Mouse (Mus musculus) midbrain, embryonic 15.5 days (tissue): Measurements from ENCODE around the gene Dmwd. TPM values are rescaled to one million over a fixed set of nuclear protein-coding genes. Genes with fewer than 3 reads are reported as not detected.

Source experiments
- ATAC-seq: fragments of 200-750 bp; cut with Nextera tagmentation; replicated peaks from 2 replicates; pipeline ENCODE4 v1.8.0; 2017; ENCODE audit warnings: moderate TSS enrichment
- H3K27ac ChIP-seq: fragments of 300-500 bp; sonication (generic); 2 replicates; pipeline ENCODE4 v1.5.1; 2015; ENCODE audit warnings: mild to moderate bottlenecking, inconsistent platforms
- H3K27me3 ChIP-seq: fragments of 300-500 bp; sonication (generic); replicated peaks from 2 replicates; pipeline ENCODE4 v1.6.1; 2015; ENCODE audit warnings: inconsistent platforms
- H3K36me3 ChIP-seq: fragments of 300-500 bp; sonication (generic); replicated peaks from 2 replicates; pipeline ENCODE4 v1.6.1; 2015; ENCODE audit warnings: inconsistent platforms
- H3K4me1 ChIP-seq: fragments of 300-500 bp; sonication (generic); 2 replicates; pipeline ENCODE4 v1.6.1; 2015; ENCODE audit warnings: inconsistent platforms
- H3K4me2 ChIP-seq: fragments of 300-500 bp; sonication (generic); 2 replicates; pipeline ENCODE4 v1.6.1; 2015; ENCODE audit warnings: inconsistent platforms, mild to moderate bottlenecking, moderate library complexity
- H3K4me3 ChIP-seq: fragments of 300-500 bp; sonication (generic); 2 replicates; pipeline ENCODE4 v1.5.1; 2015; ENCODE audit warnings: mild to moderate bottlenecking, inconsistent platforms
- H3K9ac ChIP-seq: fragments of 300-500 bp; sonication (generic); 2 replicates; pipeline ENCODE4 v1.6.1; 2015; ENCODE audit warnings: mild to moderate bottlenecking, inconsistent platforms
- H3K9me3 ChIP-seq: fragments of 300-500 bp; sonication (generic); 2 replicates; pipeline ENCODE4 v1.6.1; 2016; ENCODE audit warnings: inconsistent platforms
- WGBS: fragments of 180-500 bp; shearing (Covaris S2); methylation state at CpG from one replicate; pipeline ENCODE4 v1.1.7; 2015; ENCODE audit warnings: mixed read lengths; 5-methylcytosine and 5-hydroxymethylcytosine counted together
- polyA plus RNA-seq: library from polyadenylated mRNA; unstranded; fragments of >200 nt; fragmentation: Nextera tagmentation; extraction: Ambion mirVana; gene quantifications from 2 replicates; pipeline ENCODE4 v1.2.1, GENCODE M21; 2015

Dmwd gene
- 34.2 and 40.9 TPM in 2 replicates for polyA plus RNA-seq

GRCm38 (mm10) chr7:19075723-19076585 is at the start of gene Dmwd:
TSS of gene Dmwd (plus strand) at chr7:19076227.
- peak; percentile 98 for ATAC-seq
- peak within 1 kb of the TSS; percentile 93 for H3K4me3 ChIP-seq
- under 1% methylated on average over 80 of the region's 91 CpGs for WGBS

DNA sequence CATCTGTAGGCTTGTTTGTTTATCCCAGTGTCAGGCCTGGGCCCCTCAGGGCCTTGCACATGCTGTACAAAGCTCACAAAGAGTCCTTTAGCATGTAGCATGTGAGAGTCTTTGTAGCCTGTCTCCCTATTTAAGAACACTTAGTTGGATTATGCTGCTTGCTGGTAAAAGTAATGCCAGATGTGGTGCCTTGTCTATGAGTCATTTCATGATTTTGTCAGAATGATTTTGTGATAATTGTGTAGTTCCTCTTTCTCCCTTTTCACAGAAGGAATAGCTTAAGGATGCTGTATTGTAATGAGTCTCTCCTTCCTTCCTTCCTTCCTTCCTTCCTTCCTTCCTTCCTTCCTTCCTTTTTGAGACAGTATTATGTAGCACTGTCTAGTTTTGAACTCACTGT is 48.0 kb upstream of the Dmwd start:
- Histone ChIP-seq H3K4me2 (no peak overlapping the region), H3K9ac (no peak overlapping the region), H3K27ac (no peak overlapping the region), H3K27me3 (peaks cover 8% of the 10 kb centered on the region), H3K4me3 (no peak overlapping the region), H3K4me1 (peaks cover 21% of the 10 kb centered on the region), H3K9me3 (no peaks in the 10 kb centered on the region), H3K36me3 (peaks cover 38% of the 10 kb centered on the region)
- no peak for ATAC-seq

More at GRCm38 (mm10) chr7:19075723-19076585, at the start of gene Dmwd:
- Histone ChIP-seq H3K4me2 (peak within 1 kb of the TSS; percentile 65), H3K27me3 (no peaks in the 10 kb centered on the region), H3K9me3 (no peaks in the 10 kb centered on the region), H3K36me3 (peaks cover 22% of the 10 kb centered on the region), H3K27ac (peak within 1 kb of the TSS; percentile 79), H3K4me1 (peaks cover 23% of the 10 kb centered on the region), H3K9ac (peak within 1 kb of the TSS; percentile 97)

- WGBS = 68% methylated on average over 6 of the region's 6 CpGs
- 0 out of 2 replicates have a peak, but pooled peaks have one; percentile 11 for ATAC-seq
These were observed 46.9 kb upstream of the Dmwd start for GRCm38 (mm10) chr7:19029084-19029653.

GRCm38 (mm10) chr7:19031641-19032040 is 44.4 kb upstream of the Dmwd start:
- H3K4me2 ChIP-seq = no peak overlapping the region
- H3K9ac ChIP-seq = no peak overlapping the region
- no peak overlapping the region for H3K4me3 ChIP-seq
- H3K4me1 ChIP-seq = 0 out of 2 replicates have a peak, but pooled peaks cover 3% of the 10 kb centered on the region
- no peaks in the 10 kb centered on the region for H3K9me3 ChIP-seq
- no peak overlapping the region for H3K27ac ChIP-seq
- H3K36me3 ChIP-seq = peaks cover 52% of the 10 kb centered on the region
- no peaks in the 10 kb centered on the region for H3K27me3 ChIP-seq
- no peak for ATAC-seq
- WGBS = 38% methylated on average over 4 of the region's 4 CpGs

More at GRCm38 (mm10) chr7:19029084-19029653, 46.9 kb upstream of the Dmwd start:
- H3K4me3 ChIP-seq = no peak overlapping the region
- H3K4me2 ChIP-seq = no peak overlapping the region
- H3K9ac ChIP-seq = no peak overlapping the region
- no peak overlapping the region for H3K27ac ChIP-seq
- no peaks in the 10 kb centered on the region for H3K9me3 ChIP-seq
- H3K36me3 ChIP-seq = peaks cover 39% of the 10 kb centered on the region
- no peaks in the 10 kb centered on the region for H3K27me3 ChIP-seq
- peaks cover 21% of the 10 kb centered on the region for H3K4me1 ChIP-seq

DNA sequence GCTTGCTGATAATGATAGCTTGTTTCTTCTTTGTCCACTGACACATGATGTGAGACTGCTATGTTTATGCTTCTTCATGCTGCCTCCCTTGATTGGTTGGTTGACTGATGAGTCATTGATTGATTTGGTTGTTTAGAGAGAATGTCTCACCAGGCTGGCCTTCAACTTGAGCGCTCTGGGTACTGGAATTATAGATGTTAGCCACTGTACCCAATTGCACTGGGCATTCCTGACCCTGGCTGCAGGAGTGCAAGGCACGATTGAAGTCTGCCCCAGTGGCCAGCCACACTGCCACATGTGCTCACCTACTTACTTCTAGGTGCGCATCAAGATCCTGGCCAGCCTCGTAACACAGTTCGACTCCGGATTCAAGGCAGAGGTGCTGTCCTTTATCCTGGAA is 31.4 kb upstream of the Dmwd start:
- no peak overlapping the region for H3K27ac ChIP-seq
- H3K4me1 ChIP-seq = no peaks in the 10 kb centered on the region
- no peak for ATAC-seq
- 98% methylated on average over 6 of the region's 6 CpGs for WGBS
- H3K36me3 ChIP-seq = peaks cover 91% of the 10 kb centered on the region
- no peak overlapping the region for H3K4me3 ChIP-seq
- H3K9me3 ChIP-seq = no peaks in the 10 kb centered on the region
- no peaks in the 10 kb centered on the region for H3K27me3 ChIP-seq
- no peak overlapping the region for H3K4me2 ChIP-seq
- no peak overlapping the region for H3K9ac ChIP-seq

DNA sequence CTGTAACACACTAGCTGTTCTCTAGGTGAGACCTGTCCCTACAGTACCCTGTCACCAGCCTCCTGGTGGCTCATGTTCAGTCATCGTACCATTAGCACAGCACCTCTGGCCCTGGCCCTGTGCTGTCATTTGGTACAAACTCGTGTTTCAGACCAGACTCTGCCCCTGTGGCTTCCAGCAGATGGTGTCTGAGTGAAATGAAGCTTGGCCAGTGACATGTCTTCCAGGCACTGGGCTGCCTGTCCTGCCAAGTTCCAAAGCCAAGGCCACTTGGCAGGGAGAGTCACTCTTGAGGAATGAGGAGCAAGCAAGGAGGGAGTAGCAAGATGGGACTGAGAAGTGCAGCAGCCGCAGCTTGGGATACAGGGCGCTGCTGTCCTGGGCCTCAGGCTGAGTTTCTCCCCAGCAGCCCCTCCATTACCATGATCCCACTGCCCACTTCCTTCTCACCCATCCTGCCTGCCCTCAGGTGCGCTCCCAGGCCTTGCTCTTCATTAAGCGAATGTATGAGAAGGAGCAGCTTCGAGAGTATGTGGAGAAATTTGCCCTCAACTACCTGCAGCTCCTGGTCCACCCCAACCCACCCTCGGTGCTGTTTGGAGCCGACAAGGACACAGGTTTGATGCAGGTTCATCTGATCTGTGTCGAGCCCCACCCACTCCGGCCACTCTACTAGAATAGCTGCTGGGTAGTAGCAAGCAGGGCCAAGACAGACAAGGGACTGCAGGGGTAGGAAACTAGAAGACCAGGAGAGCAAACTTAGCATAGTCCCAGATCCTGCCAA is 29.5 kb upstream of the Dmwd start:
- ATAC-seq = no peak
- no peak overlapping the region for H3K4me3 ChIP-seq
- no peak overlapping the region for H3K27ac ChIP-seq
- no peaks in the 10 kb centered on the region for H3K4me1 ChIP-seq
- H3K36me3 ChIP-seq = peaks cover 82% of the 10 kb centered on the region
- no peaks in the 10 kb centered on the region for H3K9me3 ChIP-seq
- H3K9ac ChIP-seq = no peak overlapping the region
- no peaks in the 10 kb centered on the region for H3K27me3 ChIP-seq
- 94% methylated on average over 11 of the region's 11 CpGs for WGBS
- H3K4me2 ChIP-seq = no peak overlapping the region

DNA sequence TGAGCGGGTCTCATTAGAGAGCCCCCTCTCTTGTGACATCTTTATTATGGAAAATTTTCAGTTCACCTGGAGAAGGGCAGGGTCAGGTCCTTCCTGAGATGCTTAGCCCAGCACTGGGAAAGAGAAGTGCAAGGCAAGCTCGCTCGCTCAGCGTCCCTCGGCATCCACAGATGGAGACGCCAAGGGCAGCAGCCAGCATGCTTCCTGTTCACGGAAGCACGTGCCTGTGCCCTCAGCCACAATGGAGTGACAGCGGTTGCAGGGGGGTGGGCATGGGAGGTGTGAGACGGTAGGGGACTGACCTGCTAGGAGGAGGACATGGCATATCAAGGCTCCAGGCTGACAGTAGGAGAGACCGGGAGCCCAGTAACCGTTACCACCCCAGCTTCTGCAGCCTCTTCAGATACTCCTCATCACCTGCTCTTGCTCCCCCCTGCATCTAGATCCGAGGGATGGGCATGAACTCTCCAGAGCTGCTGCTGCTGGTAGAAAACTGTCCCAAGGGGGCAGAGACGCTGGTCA is 28.0 kb upstream of the Dmwd start:
- Histone ChIP-seq H3K27me3 (no peaks in the 10 kb centered on the region), H3K4me2 (no peak overlapping the region), H3K4me3 (no peak overlapping the region), H3K4me1 (no peaks in the 10 kb centered on the region), H3K9ac (no peak overlapping the region), H3K27ac (no peak overlapping the region), H3K36me3 (peaks cover 68% of the 10 kb centered on the region), H3K9me3 (no peaks in the 10 kb centered on the region)
- 91% methylated on average over 14 of the region's 14 CpGs for WGBS
- no peak for ATAC-seq

DNA sequence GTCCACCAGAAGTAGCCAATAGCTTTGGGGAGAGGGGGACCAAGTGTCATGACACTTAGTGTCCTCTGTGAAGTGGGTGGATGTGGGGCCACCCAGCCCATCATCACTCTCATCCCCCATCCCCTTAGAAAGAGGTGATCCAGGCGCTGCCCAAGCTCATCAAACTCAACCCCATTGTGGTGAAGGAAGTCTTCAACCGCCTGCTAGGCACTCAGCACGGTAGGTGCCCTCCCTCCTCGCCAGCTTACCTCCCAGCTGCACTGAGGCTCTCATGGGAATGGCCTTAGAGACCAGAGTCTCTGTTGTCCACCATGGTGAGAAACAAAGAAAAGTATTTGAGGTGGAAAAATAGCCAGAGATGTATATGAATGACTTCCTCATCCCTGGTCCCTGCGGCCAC is 26.8 kb upstream of the Dmwd start:
- H3K4me3 ChIP-seq = no peak overlapping the region
- H3K4me2 ChIP-seq = no peak overlapping the region
- peaks cover 58% of the 10 kb centered on the region for H3K36me3 ChIP-seq
- H3K4me1 ChIP-seq = peaks cover 4% of the 10 kb centered on the region; the same call in 1 of the 2 replicates
- no peak for ATAC-seq
- no peak overlapping the region for H3K27ac ChIP-seq
- no peaks in the 10 kb centered on the region for H3K27me3 ChIP-seq
- no peaks in the 10 kb centered on the region for H3K9me3 ChIP-seq
- H3K9ac ChIP-seq = no peak overlapping the region
- WGBS = 93% methylated on average over 5 of the region's 5 CpGs

- no peak for ATAC-seq
- 91% methylated on average over 8 of the region's 8 CpGs for WGBS
- peaks cover 10% of the 10 kb centered on the region; the same call in 1 of the 2 replicates for H3K4me1 ChIP-seq
- H3K36me3 ChIP-seq = peaks cover 49% of the 10 kb centered on the region
- H3K27ac ChIP-seq = no peak overlapping the region
- no peaks in the 10 kb centered on the region for H3K27me3 ChIP-seq
- no peak overlapping the region for H3K9ac ChIP-seq
- no peak overlapping the region for H3K4me3 ChIP-seq
- no peaks in the 10 kb centered on the region for H3K9me3 ChIP-seq
- no peak overlapping the region for H3K4me2 ChIP-seq
These were observed 25.9 kb upstream of the Dmwd start for GRCm38 (mm10) chr7:19050172-19050571.

GRCm38 (mm10) chr7:19051161-19051560 is 24.9 kb upstream of the Dmwd start:
- 79% methylated on average over 4 of the region's 4 CpGs for WGBS
- Histone ChIP-seq H3K36me3 (peaks cover 40% of the 10 kb centered on the region), H3K27ac (no peak overlapping the region)

DNA sequence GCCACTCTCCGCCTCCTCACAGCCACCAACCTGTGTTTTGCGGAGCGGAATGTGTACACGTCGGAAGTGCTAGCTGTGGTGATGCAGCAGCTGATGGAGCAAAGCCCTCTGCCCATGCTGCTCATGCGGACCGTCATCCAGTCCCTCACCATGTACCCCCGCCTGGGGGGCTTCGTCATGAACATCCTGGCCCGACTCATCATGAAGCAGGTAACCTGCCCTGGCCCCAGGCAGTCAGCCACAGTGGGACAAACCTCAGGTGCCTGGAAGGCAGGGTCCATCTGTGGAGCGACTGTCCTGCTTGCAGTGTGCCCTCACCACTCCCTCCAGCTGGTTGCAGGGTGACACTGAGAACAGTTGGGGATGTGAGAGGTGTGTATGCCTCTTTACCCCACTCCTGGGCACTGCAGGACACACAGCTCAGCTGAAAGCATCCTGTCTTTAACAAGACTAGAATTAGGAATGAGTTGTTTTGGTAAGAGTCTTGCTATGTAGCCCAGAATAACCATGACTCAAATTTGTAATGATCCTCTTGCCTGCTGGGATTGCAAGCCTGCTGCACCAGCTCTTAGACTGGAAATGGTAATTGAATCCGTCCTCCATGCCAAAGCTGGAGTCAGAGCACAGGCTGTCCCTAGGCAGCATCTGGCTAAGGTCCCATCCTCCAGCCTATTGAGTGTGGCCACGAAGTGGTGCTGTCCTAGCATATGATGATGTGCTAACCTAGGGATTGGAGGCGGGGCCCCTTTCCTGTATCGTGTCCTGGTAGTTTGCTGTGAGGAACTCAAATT is 23.5 kb upstream of the Dmwd start:
- Histone ChIP-seq H3K9ac (no peak overlapping the region), H3K27me3 (no peaks in the 10 kb centered on the region), H3K27ac (no peak overlapping the region), H3K4me1 (peaks cover 10% of the 10 kb centered on the region; the same call in 1 of the 2 replicates), H3K9me3 (no peaks in the 10 kb centered on the region), H3K4me3 (no peak overlapping the region), H3K36me3 (peaks cover 26% of the 10 kb centered on the region), H3K4me2 (no peak overlapping the region)
- 92% methylated on average over 15 of the region's 15 CpGs for WGBS
- no peak for ATAC-seq

More at GRCm38 (mm10) chr7:19051161-19051560, 24.9 kb upstream of the Dmwd start:
- Histone ChIP-seq H3K9me3 (no peaks in the 10 kb centered on the region), H3K4me3 (no peak overlapping the region), H3K4me2 (no peak overlapping the region), H3K4me1 (peaks cover 10% of the 10 kb centered on the region; the same call in 1 of the 2 replicates), H3K27me3 (no peaks in the 10 kb centered on the region), H3K9ac (no peak overlapping the region)
- ATAC-seq = no peak
